Mouse (Mus musculus): ENCODE measurements at regions not wholly inside any gene's neighbourhood (a gene's known extent, or its start where the extent isn't known, plus 50 kb on each side); places are given as distances from the start of the nearest gene placed in this dataset.

DNA sequence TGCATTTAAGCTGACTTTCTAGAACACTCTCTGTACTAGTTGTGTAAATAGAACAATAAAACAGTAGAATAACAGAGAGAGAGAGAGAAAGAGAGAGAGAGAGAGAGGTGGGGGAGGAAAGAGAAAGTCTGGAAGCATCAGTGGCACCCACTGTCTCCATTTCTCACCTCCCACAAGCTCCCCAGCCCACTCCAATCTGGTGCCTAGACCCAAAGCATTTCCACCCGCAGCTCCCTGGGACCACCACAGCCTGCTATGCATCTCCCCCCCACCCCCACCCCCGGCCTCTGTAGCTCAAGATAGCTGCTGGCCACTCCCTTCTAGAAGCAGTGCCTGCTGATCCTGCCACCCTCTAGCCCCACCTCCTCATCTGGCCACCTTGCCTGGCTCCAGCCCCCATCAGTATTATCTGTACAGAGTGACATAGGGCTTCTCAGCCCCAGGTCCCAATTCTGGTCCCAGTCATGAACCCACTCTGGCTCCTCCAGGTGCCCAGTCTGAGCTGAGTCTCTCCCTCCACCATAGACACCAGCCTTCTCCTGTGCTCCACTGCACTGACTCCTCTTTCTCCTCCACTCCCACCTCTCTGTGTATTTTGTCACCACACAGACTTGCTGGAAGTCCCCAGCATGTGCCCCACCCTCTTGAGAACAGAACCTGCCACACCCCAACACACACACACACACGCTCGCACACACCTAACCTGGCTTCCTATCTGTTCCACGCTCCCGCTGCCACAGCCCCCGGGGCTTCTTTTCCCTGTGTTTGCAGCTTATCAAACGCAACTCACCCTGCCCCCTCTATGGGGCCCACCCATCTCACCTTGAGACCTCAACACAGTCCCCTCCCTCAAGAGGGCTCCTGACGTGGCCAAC is 68.4 kb upstream of the Ppp1r26 start:
- no peak for TF ChIP-seq CTCF (conservative IDR thresholded peaks at IDR 0.05; ENCODE audit: low read length)
- TF ChIP-seq NANOG (IDR thresholded peaks at IDR 0.05; ENCODE audit: borderline replicate concordance, low read length) = no peak

All from E14TG2a.4 (cell line).